Mouse (Mus musculus) heart, adult 2 months (tissue): ENCODE results near the gene Cdc26. TPM values are rescaled to one million over a fixed set of nuclear protein-coding genes. Genes with fewer than 3 reads are reported as not detected.

Source experiments
- DNase-seq, 2 experiments: peaks; one replicate each; pipeline ENCODE4 v3.0.0; 2021
- H3K27ac ChIP-seq: fragments of 200-600 bp; 2 replicates; pipeline ENCODE4 v1.8.1; 2022
- H3K27me3 ChIP-seq: fragments of 200-500 bp; 2 replicates; pipeline ENCODE4 v1.6.1; 2012; ENCODE audit warnings: mild to moderate bottlenecking, low read length, inconsistent platforms, mixed read lengths; ENCODE audit not compliant: control insufficient read depth, insufficient read depth
- H3K36me3 ChIP-seq: fragments of 200-500 bp; 2 replicates; pipeline ENCODE4 v1.6.1; 2012; ENCODE audit warnings: low read length, inconsistent platforms; ENCODE audit not compliant: control insufficient read depth, insufficient read depth
- H3K4me1 ChIP-seq: fragments of 200-500 bp; 2 replicates; pipeline ENCODE4 v1.6.1; 2011; ENCODE audit warnings: low read length; ENCODE audit not compliant: control insufficient read depth, insufficient read depth
- H3K4me3 ChIP-seq: fragments of 200-600 bp; 2 replicates; pipeline ENCODE4 v1.8.1; 2022
- H3K79me2 ChIP-seq: fragments of 200-500 bp; replicated peaks from 2 replicates; pipeline ENCODE4 v1.6.1; 2012; ENCODE audit warnings: mild to moderate bottlenecking, inconsistent platforms, low read length, moderate library complexity, mixed read lengths; ENCODE audit not compliant: control insufficient read depth, insufficient read depth
- H3K9ac ChIP-seq: fragments of 200-500 bp; 2 replicates; pipeline ENCODE4 v1.6.1; 2012; ENCODE audit warnings: low read depth, mild to moderate bottlenecking, control low read depth, inconsistent platforms, low read length, mixed read lengths
- CTCF ChIP-seq: fragments of 200-600 bp; IDR thresholded peaks from 2 replicates; pipeline ENCODE4 v1.8.1; 2022; ENCODE audit warnings: antibody characterized with exemption, mild to moderate bottlenecking, moderate library complexity
- EP300 ChIP-seq: fragments of 200-500 bp; IDR thresholded peaks from 2 replicates; pipeline ENCODE4 v1.6.1; 2011; ENCODE audit warnings: low read depth, low read length, control low read depth; ENCODE audit not compliant: insufficient read depth
- POLR2A ChIP-seq: fragments of 200-500 bp; IDR thresholded peaks from 2 replicates; pipeline ENCODE4 v1.6.1; 2011; ENCODE audit warnings: mild to moderate bottlenecking, low read depth, low read length, control low read depth; ENCODE audit not compliant: insufficient read depth
- WGBS: fragments of 180-500 bp; shearing (Covaris S2); methylation state at CpG from one replicate; pipeline ENCODE4 v1.1.7; 2018; 5-methylcytosine and 5-hydroxymethylcytosine counted together
- intact Hi-C: fragments of 180-260 bp; cut with DNase I; formaldehyde crosslinking; loops from one replicate; pipeline ENCODE4 v1.15.1; 2025
- polyA plus RNA-seq: library from polyadenylated mRNA; depleted of rRNA; stranded (reverse); fragments of >200 nt; gene quantifications from 2 replicates; pipeline ENCODE4 v1.2.3, GENCODE M21; 2012
- total RNA-seq, 2 experiments: library from RNA; stranded (reverse); gene quantifications; 2 replicates each; pipeline ENCODE4 v1.2.3; 2021

Cdc26 gene
- total and polyA plus RNA-seq, 3 experiments = 23.8 to 47.7 (median 44.6) TPM

GRCm38 (mm10) chr4:62372410-62372809 is 36.0 kb downstream of the Cdc26 start:
- 20% methylated on average over 1 of the region's 1 CpGs for WGBS
- peaks cover 2% of the 10 kb centered on the region; the same call in 1 of the 2 replicates for H3K36me3 ChIP-seq

GRCm38 (mm10) chr4:62369091-62369490 is 39.4 kb downstream of the Cdc26 start:
- peaks cover 10% of the 10 kb centered on the region for H3K4me1 ChIP-seq
- whole genome bisulfite sequencing = 21% methylated on average over 3 of the region's 3 CpGs
- intact Hi-C loops = no loop called here
- H3K36me3 ChIP-seq = peaks cover 2% of the 10 kb centered on the region; the same call in 1 of the 2 replicates
- TF ChIP-seq EP300 = no peak
- no peak for TF ChIP-seq POLR2A
- TF ChIP-seq CTCF = no peak
- H3K27me3 ChIP-seq = no peaks in the 10 kb centered on the region
- H3K79me2 ChIP-seq = peaks cover 4% of the 10 kb centered on the region
- H3K27ac ChIP-seq = no peak overlapping the region
- no peak for DNase-seq
- H3K4me3 ChIP-seq = no peak overlapping the region
- no peak overlapping the region for H3K9ac ChIP-seq

More at GRCm38 (mm10) chr4:62372410-62372809, 36.0 kb downstream of the Cdc26 start:
- no peak overlapping the region for H3K27ac ChIP-seq
- no peaks in the 10 kb centered on the region for H3K27me3 ChIP-seq
- no peak overlapping the region for H3K9ac ChIP-seq
- H3K4me1 ChIP-seq = peaks cover 10% of the 10 kb centered on the region
- H3K79me2 ChIP-seq = peaks cover 4% of the 10 kb centered on the region
- TF ChIP-seq CTCF (no peak), POLR2A (no peak), EP300 (no peak)
- DNase-seq = no peak
- intact Hi-C loops = no loop called here
- no peak overlapping the region for H3K4me3 ChIP-seq

GRCm38 (mm10) chr4:62367586-62367985 is 40.9 kb downstream of the Cdc26 start:
- TF ChIP-seq EP300 (no peak), CTCF (no peak)
- Histone ChIP-seq H3K27me3 (no peaks in the 10 kb centered on the region), H3K4me1 (peaks cover 9% of the 10 kb centered on the region), H3K4me3 (no peak overlapping the region), H3K9ac (no peak overlapping the region), H3K27ac (no peak overlapping the region), H3K36me3 (peaks cover 2% of the 10 kb centered on the region; the same call in 1 of the 2 replicates), H3K79me2 (peaks cover 2% of the 10 kb centered on the region; the same call in 1 of the 2 replicates)
- 87% methylated on average over 6 of the region's 6 CpGs for WGBS
- intact Hi-C loops = loop anchor here (2.0 kb wide), 1 partner anchor 31 kb away; no protein-coding TSS in a partner anchor
- no peak for DNase-seq

- DNase-seq = no peak
- H3K9ac ChIP-seq = no peak overlapping the region
- peaks cover 4% of the 10 kb centered on the region for H3K36me3 ChIP-seq
- H3K27ac ChIP-seq = no peak overlapping the region
- H3K4me3 ChIP-seq = no peak overlapping the region
- 78% methylated on average over 4 of the region's 4 CpGs for WGBS
- H3K4me1 ChIP-seq = peaks cover 5% of the 10 kb centered on the region
- intact Hi-C loops = loop anchor here (2.0 kb wide), 1 partner anchor 33 kb away; no protein-coding TSS in a partner anchor
- TF ChIP-seq EP300 (no peak), CTCF (no peak), POLR2A (no peak)
- peaks cover 1% of the 10 kb centered on the region; the same call in 1 of the 2 replicates for H3K79me2 ChIP-seq
- H3K27me3 ChIP-seq = no peaks in the 10 kb centered on the region
Measured at GRCm38 (mm10) chr4:62366291-62366690, 42.2 kb downstream of the Cdc26 start.

- peaks cover 1% of the 10 kb centered on the region for H3K79me2 ChIP-seq
- 90% methylated on average over 8 of the region's 8 CpGs for WGBS
- peaks cover 2% of the 10 kb centered on the region for H3K4me1 ChIP-seq
- intact Hi-C loops = loop anchor here (5.0 kb wide), 1 partner anchor 153 kb away; the partner anchor contains the start of gene Alad
- H3K27me3 ChIP-seq = no peaks in the 10 kb centered on the region
- no peak for DNase-seq
- H3K9ac ChIP-seq = no peak overlapping the region
- H3K36me3 ChIP-seq = peaks cover 7% of the 10 kb centered on the region
- TF ChIP-seq CTCF = no peak
- no peak for TF ChIP-seq EP300
- no peak for TF ChIP-seq POLR2A
- H3K4me3 ChIP-seq = no peak overlapping the region
- no peak overlapping the region for H3K27ac ChIP-seq
Measured at GRCm38 (mm10) chr4:62364299-62364698, 44.1 kb downstream of the Cdc26 start.

GRCm38 (mm10) chr4:62362437-62362836 is 46.0 kb downstream of the Cdc26 start:
- Histone ChIP-seq H3K36me3 (peaks cover 8% of the 10 kb centered on the region), H3K4me1 (peaks cover under 1% of the 10 kb centered on the region; the same call in 1 of the 2 replicates), H3K4me3 (no peak overlapping the region), H3K27ac (no peak overlapping the region), H3K27me3 (no peaks in the 10 kb centered on the region), H3K79me2 (peaks cover 2% of the 10 kb centered on the region), H3K9ac (no peak overlapping the region)
- 80% methylated on average over 2 of the region's 2 CpGs for WGBS
- intact Hi-C loops = loop anchor here (5.0 kb wide), 1 partner anchor 155 kb away; the partner anchor contains the start of gene Alad
- no peak for DNase-seq
- TF ChIP-seq CTCF (no peak), EP300 (no peak), POLR2A (no peak)
